Mouse (Mus musculus) megakaryocyte-erythroid progenitor cell, adult 5-6 weeks (primary cell): ENCODE results near the gene Nkain2. TPM values are rescaled to one million over a fixed set of nuclear protein-coding genes. Genes with fewer than 3 reads are reported as not detected.
"Not testable (repeated sequence)": the region's sequence is repeated elsewhere in the genome, so short reads cannot be mapped to it uniquely, and the experiment has no call there.

Experiments
- ATAC-seq: replicated peaks from 2 replicates; pipeline ENCODE4 v1.8.0; 2016; ENCODE audit warnings: mild to moderate bottlenecking, inconsistent platforms; ENCODE audit not compliant: severe bottlenecking, poor library complexity, low FRiP score, low TSS enrichment
- total RNA-seq, 2 experiments: library from RNA; stranded (forward) in 1 of 2; stranded (reverse) in 1 of 2; fragments of 200-1000, 215-1000 nt in 1 of 2; fragments of >200 nt in 1 of 2; fragmentation: Nextera tagmentation in 1 of 2; gene quantifications; 2 replicates each; pipeline ENCODE4 v1.2.3; 2014 to 2017

Nkain2 gene
- total RNA-seq, 2 experiments from 2014 or later = not detected

DNA sequence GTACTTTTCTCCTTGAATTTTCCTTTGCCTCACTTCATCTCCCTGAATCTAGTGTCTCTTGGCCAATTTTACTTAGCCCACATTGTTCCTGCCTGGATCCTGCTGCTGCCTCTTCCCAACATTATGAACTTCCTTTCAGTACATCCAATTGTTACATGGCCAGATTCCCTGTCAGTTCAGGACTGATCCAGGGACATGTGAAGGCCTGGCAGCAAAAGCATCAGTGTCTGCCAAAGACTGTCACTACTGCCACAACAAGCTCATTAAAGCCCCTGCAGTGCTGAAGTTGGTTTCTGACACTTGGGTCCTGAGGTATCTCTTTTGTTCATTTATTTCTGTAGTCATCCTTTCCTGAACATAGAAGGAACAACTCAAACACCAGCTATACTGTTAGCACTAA lies 649.1 kb downstream of the Nkain2 start:
- ATAC-seq = no peak

DNA sequence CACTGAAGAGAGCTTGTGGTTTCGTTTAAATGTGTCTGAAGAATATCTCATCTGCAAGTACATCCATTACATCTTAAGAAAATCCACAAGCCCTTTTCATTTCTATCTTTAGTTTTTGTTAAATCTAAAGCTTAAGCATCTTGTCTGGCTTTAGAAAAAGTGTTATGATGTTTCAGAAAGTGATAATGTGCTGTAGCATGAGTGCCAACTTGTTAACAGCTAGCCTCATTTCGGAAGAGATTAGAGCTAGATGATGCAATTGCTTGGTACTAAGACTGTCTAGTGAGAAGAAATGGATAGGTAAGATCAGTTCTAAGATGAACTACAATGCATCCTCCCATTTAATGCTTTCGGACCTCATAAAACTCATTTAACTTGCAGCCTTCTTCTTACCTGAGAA lies 707.3 kb downstream of the Nkain2 start:
- no peak for ATAC-seq

DNA sequence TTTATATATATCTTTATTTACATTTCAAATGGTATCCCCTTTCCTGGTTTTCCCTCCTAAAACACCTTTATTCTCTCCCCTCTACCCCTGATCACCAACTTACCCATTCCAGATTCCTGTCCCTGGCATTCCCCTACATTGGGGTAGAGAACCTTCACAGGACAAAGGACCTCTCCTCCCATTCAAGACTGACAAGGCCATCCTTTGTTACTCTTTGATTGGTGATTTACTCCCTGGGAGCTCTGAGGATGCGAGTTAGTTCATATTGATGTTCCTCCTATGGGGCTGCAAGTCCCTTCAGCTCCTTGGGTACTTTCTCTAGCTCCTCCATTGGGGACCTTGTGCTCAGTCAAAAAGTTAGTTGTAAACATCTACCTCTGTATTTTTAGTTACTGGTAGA lies 798.9 kb downstream of the Nkain2 start:
- no peak for ATAC-seq

DNA sequence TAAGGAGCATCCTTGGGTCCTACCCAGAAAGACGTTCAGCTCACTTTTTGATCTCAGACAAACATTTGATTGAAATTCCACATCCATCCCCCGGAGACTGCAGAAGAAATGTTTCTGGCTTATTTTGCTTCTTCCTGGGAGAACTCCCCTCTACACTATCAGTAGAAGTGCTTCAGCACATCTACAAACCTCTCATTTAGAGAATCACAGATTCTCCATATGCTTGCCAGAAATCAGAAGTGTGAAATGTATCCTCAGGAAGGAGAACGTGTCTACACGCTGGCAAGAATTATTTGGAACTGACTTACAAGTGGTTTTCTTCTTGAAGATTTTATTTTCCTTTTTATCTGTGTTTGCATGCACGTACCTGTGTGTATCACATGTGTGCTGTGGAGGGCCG lies 829.9 kb downstream of the Nkain2 start:
- ATAC-seq = no peak

DNA sequence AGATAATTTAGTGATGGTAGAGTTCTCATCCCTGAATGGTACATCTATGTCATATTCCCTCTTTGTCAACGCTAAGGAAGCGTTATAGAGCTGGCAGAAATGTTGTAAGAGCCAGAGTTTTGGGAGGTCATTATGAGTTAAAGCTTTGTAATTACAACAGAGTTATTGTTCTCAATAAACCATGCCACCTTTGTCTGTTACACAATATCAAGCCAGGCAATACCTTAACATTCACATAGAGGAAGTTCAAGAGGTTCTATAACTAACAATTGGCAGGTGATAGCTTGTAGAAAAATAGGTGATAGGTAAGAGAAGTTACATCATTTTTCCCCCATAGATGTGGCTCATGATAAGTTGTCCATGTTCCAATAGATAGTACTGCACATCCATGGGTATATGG lies 832.0 kb downstream of the Nkain2 start:
- ATAC-seq = no peak

DNA sequence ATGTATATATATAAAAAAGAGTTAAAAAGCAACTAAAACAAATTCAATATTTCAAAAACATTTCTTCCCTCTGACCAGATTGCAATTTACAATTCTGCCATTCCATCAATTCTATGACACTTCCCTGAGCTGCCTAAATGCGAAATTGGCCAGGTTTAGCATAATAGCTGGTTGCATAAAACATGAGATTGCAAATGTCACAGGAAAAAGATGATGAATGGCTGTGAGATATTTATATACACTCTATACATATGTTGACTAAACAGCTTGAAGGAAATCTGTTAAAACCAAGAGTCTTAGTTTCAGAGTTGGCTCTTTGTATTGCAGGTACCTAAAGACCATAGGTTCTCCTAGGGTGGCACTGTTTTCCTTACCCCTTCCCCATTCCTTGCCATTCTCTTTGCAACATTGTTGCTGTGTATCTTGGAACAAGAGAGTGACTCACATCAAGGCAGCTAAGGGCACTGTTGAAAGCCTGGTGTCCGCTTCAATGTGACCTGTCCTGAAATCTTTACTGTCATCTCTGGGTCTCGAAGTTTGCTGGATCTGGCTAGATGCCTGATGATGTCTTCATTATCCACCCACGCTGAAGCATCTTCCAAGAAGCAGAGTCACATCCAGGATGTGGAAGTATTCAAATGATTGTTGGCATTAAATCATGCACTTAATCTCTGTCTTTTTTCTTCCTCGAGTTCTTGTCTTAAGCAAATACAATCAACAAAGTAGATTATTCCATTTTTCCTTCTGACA lies 837.5 kb downstream of the Nkain2 start:
- no peak for ATAC-seq

DNA sequence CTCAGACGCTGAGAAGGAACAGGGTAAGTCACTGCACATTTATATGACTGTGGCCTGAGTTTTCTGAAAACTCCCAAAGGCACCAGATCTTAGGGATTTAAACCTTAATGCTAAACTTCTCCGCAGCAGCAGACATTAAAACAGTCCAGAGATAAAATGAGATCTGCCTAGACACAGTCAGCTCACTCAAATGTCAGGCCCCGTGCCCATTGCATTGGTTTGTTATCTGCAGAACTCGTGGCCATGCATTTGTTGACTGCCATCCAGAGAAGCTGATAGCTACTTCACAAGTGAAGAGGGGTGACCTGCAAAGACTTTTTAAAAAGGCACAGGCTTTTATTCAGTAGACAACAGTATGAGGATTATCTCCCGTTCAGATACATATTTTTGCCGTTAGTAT lies 838.2 kb downstream of the Nkain2 start:
- ATAC-seq = no peak

DNA sequence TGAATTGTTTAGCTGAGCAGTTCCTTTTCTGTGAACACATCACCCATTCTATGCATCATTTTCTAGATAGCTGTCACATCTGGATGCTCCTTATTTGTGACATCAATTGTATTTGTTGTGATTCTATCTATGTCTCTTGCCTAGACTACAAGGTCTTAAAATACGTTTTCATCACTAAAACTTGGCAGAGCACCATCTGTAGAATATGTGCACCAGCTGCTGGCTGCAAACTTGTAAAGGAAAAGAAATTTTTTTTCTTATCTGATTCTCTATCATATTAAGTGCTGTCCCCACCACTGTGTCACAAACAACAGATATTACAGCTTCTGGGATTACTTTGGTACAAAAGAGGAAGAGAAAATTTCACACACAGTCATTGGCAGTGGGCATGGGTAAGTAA lies 860.3 kb downstream of the Nkain2 start:
- ATAC-seq = no peak

DNA sequence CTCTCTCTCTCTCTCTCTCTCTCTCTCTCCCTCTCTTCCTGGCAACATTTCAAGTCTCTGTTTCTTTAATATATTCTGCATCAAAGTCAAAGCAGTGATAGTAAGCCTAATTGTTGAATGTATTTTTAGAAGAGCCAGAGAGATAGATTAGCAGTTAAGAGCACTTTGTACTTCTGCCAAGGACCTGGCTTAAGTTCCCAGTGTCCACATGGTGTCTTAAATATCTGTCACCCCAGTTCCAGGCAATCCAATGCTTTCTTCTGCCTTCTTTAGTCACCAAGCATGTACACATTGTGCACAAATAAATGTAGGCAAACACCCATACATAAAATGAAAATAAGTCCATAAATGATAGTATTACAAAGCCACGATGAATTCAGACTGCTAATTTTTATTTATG lies 871.9 kb downstream of the Nkain2 start:
- no peak for ATAC-seq

DNA sequence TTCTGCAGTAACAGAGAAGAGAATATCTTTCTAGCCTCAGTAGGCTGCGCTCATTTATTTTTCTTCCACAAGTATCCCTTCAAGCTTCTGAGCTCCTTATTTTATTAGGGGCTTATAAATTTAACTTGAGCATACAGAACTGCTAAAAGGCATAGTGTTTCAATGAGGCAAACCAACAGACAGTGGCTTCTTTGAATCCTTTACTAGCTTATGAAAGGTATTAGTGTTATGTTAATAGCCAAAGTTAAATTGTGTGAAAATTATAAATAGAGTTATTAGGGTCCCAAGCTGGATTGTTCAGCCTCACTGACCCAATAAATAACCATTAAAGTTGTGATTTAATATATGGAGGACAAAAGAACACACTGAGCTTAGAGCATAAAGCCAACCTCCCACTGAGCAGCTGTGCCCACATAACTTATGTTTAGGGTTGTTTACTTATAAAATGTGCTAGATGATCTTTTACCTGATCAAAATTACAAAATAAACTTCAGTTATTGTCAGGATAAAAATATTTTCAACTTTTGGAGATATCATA lies 889.0 kb downstream of the Nkain2 start:
- ATAC-seq = no peak

DNA sequence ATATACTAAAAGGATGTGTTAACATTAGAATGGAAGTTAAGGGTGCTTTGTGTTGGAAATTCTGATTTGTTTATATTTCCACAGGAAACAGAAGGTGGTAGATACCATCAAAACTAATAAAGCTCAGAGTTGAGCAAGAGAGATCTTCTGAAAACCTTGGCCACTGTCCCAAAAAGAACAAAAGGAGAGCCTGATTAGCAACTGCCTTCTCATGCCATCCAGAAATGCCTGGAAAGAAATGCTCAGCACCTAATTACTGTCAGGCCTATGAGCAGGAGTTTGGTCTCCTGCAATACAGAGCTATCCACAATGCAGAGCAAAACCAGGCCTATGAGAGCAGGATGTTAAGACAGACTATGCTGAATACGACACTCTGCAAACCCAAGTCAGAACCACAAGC lies 897.1 kb downstream of the Nkain2 start:
- no peak for ATAC-seq

DNA sequence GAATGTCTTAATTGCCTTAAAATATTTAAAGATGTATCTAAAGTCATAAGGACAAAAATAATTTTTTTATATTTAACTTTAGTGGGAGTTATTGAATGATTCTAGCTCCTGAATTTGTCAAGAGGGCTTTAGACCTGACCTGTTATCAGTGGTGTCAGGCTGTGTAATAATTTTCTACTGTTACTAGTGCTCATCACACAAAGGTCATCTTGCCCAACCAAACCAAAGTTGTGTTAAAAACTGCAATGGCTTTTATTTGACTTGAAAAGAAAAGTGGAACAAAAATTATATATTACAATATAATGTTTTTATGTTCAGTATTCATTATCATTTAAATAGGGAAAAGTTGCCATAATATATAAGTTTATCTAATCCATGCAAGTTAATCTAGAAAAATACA lies 911.9 kb downstream of the Nkain2 start:
- no peak for ATAC-seq

DNA sequence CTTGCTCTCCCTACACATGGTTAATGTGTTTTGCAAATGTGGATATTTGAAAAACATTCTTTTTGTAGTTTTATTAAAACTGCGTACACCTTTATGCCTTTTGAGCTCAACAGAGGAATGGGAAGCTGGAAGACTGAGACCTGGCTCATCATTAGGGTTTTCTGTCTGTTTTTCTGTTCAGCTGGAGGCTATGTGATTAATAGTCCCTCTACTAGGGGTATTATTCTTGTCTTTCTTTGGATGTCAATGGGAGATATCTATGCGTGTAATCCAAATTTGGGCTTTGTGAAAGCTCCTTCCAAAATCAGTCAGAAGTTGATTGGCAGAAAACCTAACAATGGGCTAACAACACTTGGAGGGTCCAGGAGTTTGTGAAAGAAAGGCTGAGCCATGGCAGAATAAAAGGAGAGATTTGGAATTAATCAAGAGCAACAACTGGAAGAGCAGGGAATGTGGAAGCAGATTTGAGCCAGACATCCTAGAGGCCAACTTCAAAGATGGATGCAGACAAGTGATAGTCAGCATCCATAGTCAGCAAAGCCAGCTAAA lies 943.0 kb downstream of the Nkain2 start:
- ATAC-seq = no peak

DNA sequence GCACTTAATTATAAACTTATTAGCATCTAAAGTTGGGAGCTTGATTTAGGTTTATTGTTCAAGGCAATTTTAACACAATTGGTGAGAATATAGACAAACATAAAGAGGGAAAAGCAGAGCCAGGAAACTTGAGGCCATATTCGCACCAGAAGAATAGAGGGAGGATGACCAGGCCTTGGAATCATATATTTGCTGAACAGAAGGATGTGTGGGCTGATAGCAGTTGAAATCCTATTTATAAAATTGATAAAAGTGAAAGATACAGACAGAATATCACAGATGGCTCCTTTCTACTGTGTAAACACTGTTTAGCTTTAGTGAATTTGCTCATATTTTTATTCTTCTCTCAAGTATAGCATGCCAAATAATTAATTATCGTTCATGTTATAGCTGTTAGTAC lies 958.3 kb downstream of the Nkain2 start:
- ATAC-seq = no peak

DNA sequence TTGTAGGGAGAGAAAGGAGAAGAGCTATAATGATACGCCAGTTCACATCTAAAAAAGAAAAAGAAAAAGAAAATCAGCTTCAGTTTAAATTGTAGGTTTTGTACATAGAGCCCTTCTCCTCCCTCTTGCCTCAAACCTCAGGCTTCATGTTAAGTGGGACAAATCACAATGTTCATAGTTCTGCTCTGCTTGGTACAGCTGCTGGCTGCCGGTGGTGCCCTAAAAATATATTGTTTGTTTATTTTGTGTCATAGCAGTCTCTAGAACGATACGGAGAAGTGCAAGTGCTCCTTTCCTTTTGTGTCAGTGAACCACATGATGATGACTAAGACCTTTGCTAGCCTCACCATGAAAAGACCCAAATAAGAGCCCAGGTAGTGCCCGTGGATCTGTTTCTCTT lies 962.6 kb downstream of the Nkain2 start:
- no peak for ATAC-seq

DNA sequence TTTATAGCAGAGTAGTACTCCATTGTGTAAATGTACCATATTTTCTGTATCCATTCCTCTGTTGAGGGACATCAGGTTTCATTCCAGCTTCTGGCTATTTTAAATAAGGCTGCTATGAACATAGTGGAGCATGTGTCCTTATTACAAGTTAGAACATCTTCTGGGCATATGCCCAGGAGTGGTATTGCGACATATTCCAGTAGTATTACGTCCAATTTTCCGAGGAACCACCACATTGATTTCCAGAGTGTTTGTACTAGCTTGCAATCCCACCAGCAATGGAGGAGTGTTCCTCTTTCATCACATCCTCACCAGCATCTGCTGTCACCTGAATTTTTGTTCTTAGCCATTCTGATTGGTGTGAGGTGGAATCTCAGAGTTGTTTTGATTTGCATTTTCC lies 969.4 kb downstream of the Nkain2 start:
- not testable (repeated sequence) for ATAC-seq

DNA sequence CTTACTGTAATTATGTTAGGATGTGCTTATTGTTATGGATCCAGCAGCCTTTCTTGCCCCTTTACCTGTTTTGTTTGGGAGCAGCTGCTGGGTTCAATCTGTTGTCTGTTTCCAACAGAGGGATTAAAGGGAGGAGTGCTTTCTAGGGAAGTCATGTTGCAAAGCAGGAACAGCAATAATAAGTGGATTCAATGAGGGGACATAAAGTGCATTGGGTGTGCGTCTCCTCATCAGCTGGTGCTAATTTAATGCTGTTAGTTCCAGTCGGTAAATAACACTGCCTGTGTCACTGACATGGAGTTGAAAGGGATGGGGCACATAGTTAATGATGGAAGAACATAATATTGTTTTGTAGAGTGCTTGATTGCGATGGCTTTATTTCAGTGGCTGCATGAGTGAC lies 982.8 kb downstream of the Nkain2 start:
- no peak for ATAC-seq

DNA sequence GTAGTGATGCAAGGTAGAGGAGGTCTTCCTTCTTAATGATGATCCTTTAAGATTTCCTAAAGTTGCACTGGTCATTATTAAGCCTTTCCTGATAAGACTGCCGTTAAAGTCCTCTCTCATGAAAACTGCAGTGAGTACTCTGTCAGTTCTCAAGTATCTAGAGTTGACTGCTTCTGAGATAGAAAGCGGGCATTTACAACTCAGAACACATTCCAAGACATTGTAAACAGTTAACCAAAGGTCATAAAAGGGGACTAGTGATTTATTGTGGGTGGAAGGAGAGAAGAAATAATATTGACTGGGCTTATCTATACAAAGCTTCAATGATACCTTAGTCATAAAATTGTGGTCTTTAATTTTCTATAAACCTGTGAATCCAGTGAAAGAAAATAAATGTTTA lies 990.8 kb downstream of the Nkain2 start:
- no peak for ATAC-seq

DNA sequence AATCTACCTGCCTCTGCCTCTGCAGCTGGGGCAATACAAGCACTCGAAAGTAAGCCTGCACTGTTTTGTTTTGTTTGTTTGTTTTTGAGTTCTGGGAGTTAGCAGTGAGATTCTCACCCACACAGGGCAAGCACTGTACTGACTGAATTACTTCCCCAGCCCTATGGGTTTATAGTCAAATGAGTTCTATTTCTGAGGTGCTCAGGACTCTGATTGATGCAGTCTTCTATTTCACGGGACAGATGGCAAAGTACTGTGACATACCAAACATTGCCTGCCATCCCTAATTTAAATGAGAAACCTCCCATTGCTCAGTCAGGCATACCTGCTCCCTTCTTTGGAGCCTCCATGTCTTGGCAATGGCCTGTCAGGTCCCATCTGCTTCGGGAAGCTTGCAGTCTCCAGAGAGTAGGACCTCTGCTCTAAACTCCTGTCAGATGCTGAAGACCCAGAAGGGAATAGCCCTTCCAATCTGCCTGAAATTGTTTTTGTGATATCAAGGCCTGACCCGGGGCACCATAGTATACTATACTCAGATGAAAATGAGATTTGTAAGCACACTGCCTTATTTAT lies 1016.9 kb downstream of the Nkain2 start:
- no peak for ATAC-seq

DNA sequence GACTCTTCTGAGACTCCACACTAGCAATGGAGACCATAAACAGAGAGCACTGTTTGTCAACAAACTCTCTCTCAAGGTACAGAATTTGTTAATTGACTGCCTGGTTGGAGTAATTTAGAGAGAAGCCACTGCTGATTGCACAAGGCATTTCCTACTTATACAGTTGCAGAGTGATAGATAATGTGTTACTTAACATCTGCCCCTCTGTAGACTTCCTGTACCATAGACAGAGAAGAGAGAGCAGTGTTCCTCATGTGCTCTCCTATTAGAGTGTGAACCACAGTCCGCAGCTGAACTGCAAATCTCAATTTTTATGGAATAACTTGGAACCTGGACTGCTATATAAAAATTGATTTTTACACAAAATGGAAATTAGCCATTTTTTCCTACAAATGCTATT lies 1022.0 kb downstream of the Nkain2 start:
- no peak for ATAC-seq

DNA sequence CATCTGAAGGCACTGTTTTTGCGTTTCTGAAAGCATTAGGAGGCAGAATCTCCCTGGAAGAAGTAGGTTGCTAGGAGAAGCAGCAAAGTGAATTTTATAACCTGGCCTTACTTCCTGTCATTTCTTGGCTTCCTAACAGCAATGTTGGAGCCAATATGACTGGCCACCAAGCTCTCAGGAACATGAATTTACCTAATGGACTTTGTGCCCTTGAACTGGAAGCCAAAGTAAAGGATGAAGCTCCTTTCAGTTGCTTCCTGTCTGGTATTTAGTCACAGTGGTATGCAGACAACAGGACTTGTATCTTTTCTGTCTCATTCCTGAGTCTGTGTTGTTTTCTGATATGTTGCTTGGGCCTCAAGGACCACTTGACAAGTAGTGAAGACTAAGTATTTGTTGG lies 1063.2 kb downstream of the Nkain2 start:
- ATAC-seq = no peak
